Mouse (Mus musculus) retina, postnatal 1 day (tissue): Measurements from ENCODE around the gene Slc39a2.
"Not testable (repeated sequence)": the region's sequence is repeated elsewhere in the genome, so short reads cannot be mapped to it uniquely, and the experiment has no call there.

ENCODE experiments used
- DNase-seq: peaks from one replicate; pipeline ENCODE4 v3.0.0-alpha.2; 2012

The Slc39a2 gene

GRCm38 (mm10) chr14:51902806-51903710, 10.4 kb downstream of the Slc39a2 start:
- peak; percentile 80 for DNase-seq

- DNase-seq: no peak
These were observed 11.1 kb downstream of the Slc39a2 start for GRCm38 (mm10) chr14:51903782-51904181.

DNA sequence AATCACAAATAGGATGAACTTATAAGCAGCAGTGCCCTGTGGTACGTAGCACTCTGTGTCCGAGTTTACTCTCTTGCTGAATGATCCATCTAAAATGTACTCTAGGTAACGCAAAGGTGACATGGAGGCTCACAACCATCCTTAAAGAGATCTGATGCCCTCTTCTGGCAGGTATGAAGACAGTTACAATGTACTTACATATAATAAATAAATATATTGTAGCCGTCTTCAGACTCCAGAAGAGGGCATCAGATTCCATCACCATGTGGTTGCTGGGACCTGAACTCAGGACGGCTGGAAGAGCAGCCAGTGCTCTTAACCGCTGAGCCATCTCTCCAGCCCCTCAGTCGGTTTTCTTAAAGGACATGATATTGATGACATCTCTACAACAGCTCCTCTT, 12.0 kb downstream of the Slc39a2 start:
- peak; percentile 19 for DNase-seq

GRCm38 (mm10) chr14:51906102-51906501, 13.4 kb downstream of the Slc39a2 start:
- no peak for DNase-seq

- no peak for DNase-seq
These were observed 18.6 kb downstream of the Slc39a2 start for GRCm38 (mm10) chr14:51911301-51911700.

GRCm38 (mm10) chr14:51912391-51913061, 19.8 kb downstream of the Slc39a2 start:
- DNase-seq: peak; percentile 16

GRCm38 (mm10) chr14:51913062-51913959, 20.6 kb downstream of the Slc39a2 start:
- DNase-seq: peak; percentile 77

GRCm38 (mm10) chr14:51913960-51914762, 21.5 kb downstream of the Slc39a2 start, which contains the start of gene Ndrg2:
Gene Ndrg2, minus strand, starts transcription at chr14:51914158.
- DNase-seq: peak; percentile 73

DNA sequence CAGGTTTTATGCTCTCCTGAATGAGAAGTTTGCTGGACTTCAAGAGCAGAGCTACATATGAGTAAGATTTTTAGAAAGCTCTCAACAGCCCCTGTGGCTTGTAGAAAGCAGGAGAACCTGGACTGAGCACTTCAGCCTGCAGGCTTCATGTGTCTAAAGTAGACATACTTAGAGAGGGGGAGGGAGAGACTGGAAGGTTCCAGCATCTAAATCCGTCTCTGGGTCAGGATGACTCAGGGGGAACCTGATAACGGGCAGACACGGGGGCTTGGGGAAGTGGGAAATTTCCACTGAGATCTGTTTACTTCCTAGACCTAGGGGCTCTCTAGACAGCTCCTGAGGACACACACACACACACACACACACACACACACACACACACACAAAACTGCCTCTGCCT, 22.3 kb downstream of the Slc39a2 start:
- peak; percentile 11 for DNase-seq

- DNase-seq: no peak
These were observed 23.9 kb downstream of the Slc39a2 start for GRCm38 (mm10) chr14:51916539-51916938.

DNA sequence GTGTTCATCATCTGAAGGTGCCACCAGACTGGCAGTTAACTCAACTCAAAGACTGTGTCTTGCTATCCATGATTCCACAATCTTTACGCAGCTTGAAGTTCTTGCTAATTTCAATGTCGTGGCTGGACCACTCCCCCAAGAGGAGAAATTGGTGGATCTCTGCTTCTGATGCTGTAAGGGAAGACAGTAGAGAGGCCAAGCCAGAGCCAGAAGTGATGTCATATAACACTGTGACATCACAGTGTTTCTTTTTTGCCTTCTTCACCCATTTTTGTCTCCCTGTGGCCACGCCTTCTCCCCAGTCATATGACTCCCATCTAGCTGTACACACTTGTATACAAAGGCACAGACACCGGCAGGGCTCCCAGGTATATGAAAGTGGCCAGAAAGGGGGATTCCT, 25.4 kb downstream of the Slc39a2 start, which contains the start of gene Tppp2:
Tppp2 (plus strand) TSS at position 301 of the 400 bp plus-strand sequence.
- no peak for DNase-seq

DNA sequence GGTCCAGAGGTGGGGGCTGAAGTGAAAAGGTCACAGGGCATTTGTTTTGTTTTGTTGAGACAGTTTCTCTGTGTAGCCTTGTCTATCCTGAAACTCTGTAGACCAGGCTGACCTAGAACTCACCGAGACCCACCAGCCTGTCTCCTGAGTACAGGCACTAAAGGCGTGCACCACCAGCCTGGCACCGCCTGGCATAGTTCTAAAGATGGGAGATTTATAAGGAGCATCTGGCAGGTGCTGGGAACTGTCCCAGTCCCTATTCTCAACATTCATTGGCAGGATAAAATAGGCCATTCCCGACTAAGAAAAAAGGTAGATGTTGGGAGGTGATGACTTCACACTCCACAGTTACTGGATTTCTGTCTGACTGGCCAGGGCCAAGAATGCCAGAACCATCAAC, 26.3 kb downstream of the Slc39a2 start:
- DNase-seq: no peak

DNA sequence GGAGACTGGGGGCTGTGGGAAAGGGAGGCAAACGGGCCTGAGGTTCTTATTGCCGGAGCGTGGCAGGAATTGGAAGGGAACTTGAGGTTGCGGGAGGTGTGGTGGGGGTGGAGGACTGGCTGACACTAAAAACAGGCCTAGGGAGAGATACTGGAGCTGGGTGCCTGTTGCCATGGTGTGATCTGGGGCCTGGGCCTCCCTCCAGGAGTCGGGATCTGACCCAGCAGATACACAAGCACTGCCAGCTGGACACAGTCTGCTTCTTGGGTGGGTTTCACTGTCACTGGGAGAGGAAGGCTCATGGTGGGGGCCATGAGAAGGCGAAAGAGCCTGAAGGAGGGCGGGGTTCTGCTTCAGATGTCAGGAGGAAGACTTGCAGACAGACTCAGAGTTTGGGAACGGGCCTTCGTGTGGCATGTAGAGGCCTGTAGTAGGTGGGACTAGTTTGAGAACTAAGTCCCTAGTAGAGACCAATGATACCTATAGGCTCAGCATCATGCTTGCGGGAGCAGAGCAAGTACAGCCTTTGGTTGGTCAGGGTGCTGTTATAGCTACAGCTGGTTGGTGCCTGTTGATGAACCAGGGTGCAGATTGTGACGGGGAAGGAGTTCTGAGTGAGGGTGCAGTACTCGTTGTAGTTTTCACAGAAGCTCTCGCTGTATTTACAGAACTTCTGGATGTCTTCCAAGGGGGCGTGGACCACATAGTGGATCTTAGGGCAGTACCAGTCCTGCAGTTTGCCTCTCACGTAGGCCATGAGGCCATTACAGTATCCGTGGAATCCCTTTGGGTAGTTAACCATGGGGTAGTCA, 29.3 kb downstream of the Slc39a2 start:
- no peak for DNase-seq

- no peak for DNase-seq
These were observed 29.8 kb downstream of the Slc39a2 start, which contains the start of gene Rnase13 for GRCm38 (mm10) chr14:51922571-51922865. Gene Rnase13, minus strand, starts transcription at chr14:51922773.

DNA sequence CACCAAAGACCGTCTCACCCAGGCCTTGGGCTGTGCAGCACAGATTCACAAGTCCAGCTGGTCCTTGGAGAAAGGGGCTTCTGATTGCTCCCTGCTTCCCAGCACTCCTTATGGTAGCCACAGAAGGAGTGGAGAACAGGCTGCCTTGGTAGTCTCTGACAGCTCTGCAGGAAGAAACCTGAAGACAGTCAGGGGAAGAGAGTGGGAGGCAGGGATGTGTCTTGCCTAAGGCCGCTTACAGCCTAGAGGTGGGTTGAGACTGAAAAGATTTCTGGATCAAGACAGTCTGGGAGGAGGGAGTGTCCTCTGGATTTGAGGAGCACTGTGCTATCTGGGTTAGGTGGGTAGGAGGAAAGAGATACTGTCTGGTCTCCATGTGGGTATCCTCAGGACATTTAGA, 30.2 kb downstream of the Slc39a2 start:
- DNase-seq: no peak

- no peak for DNase-seq
These were observed 30.8 kb downstream of the Slc39a2 start for GRCm38 (mm10) chr14:51923492-51923891.

- not testable (repeated sequence) for DNase-seq
These were observed 34.2 kb downstream of the Slc39a2 start for GRCm38 (mm10) chr14:51926930-51927329.

DNA sequence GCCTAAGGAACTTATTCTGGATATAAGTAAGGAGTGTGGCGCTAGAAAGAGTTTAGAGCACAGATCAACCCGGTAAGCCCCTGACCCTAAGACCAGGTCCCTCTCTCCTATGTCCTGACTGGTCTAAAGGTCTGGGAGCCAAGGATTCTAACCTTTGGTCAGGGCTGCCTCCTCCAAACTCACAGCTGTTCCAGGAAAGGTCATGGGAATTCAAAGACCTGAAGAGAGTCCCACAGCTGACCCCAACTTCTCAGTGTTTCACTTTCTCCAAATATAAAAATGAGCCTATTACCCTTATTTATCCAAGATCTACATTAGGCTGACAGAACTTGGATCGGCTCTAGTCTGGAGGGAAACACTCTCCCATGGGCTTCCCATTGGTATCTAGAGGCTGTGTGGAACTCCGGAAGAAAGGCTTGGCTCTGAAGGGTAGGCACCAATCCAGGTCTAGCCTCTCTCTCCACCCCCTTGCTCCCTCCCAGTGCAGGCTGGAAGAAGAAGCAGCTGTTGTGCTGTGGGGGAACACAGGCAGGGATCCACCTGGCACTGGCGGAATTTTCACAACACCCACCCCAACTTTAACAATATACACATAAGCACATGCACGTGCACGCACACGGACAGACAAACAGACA, 36.7 kb downstream of the Slc39a2 start:
- no peak for DNase-seq

DNA sequence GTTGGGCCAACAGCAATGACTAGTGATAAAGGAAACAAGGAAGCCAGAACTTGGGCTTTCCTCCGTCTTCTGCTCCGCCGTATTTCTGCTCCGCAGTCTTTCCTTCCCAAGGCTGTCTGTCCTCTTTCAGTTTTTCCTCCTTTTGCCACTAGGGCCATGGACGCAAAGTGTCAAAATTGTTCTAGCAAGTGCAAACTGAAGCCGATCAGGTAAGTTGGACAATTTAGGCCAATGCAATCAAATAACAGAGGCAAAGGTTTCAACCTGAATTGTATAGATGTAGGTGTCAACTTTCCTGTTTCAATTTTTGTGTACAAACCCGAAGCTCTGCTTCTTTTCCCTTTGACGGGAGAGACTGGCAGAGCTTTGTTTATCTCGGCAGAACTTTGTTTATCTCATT, 37.3 kb downstream of the Slc39a2 start:
- no peak for DNase-seq

- DNase-seq: peak; percentile 78
These were observed 38.1 kb downstream of the Slc39a2 start for GRCm38 (mm10) chr14:51930824-51931223.
